ENCODE assay signal across 8 mouse cellular contexts in genomic region chr13:34857526-34857925, GRCm38 (mm10). TPM values are rescaled to one million over a fixed set of nuclear protein-coding genes. Genes with fewer than 3 reads are reported as not detected.
DNase-seq lines count a peak whose midpoint lies in the region; ATAC-seq and TF ChIP-seq lines count a peak whose summit lies in the region.

No protein-coding gene starts in this region.

- peak; percentile 37 for DNase-seq in kidney, adult 18-20 months
- DNase-seq in A20 (ENCODE audit: low read depth, low spot score) (peak; percentile 58), Patski (ENCODE audit: low read depth, low spot score) (no peak)
- DNase-seq in forelimb bud, embryonic 11.5 days (ENCODE audit: low read depth, low spot score), result peak; percentile 31
- DNase-seq in mesoderm, embryonic 11.5 days (ENCODE audit: low read depth, low spot score), result peak; percentile 34
- DNase-seq in gastrocnemius, postnatal 36 days, result no peak

- TF ChIP-seq CTCF in Patski (IDR thresholded peaks at IDR 0.05), result peak; percentile 57

- CTCF ChIA-PET in Patski (lab: Charles Lee), result interaction anchor here (1.5 kb wide), 2 partner anchors 18 to 148 kb away, joined by 3 read pairs; no protein-coding TSS in a partner anchor

- H3K4me3 ChIP-seq in kidney, embryonic 15.5 days (replicated peaks), result no peak overlapping the region

- no peak for ATAC-seq in kidney, embryonic 15.5 days (replicated peaks; ENCODE audit: low FRiP score)
- no peak for ATAC-seq in Patski
- no peak for ATAC-seq in erythroid progenitor cell, adult 5-6 weeks (replicated peaks; ENCODE audit: low FRiP score, poor library complexity, severe bottlenecking)

- in situ Hi-C loops in Patski (cut with MboI; ENCODE audit: low pct_unique_long_range_greater_than_20kb), result loop anchor here (5.0 to 10.0 kb wide), 2 partner anchors 35 to 63 kb away; no protein-coding TSS in a partner anchor

- WGBS in kidney, embryonic 15.5 days, result 40% methylated on average over 2 of the region's 2 CpGs

- H3K9ac ChIP-seq in kidney, embryonic 15.5 days, result no peak overlapping the region

- H3K27ac ChIP-seq in kidney, embryonic 15.5 days, result no peak overlapping the region

- no peaks in the 10 kb centered on the region for H3K4me1 ChIP-seq in kidney, embryonic 15.5 days

- POLR2A ChIA-PET in Patski (lab: Charles Lee), result interaction anchor here (0.6 kb wide), 1 partner anchor 18 kb away, joined by 3 read pairs; the partner anchor contains the start of gene Prpf4b

- H3K4me2 ChIP-seq in kidney, embryonic 15.5 days, result no peak overlapping the region

- H3K9me3 ChIP-seq in kidney, embryonic 15.5 days (replicated peaks), result peaks cover 18% of the 10 kb centered on the region

- no peaks in the 10 kb centered on the region for H3K27me3 ChIP-seq in kidney, embryonic 15.5 days
- H3K27me3 ChIP-seq in Patski, result no peaks in the 10 kb centered on the region

- no peaks in the 10 kb centered on the region for H3K36me3 ChIP-seq in kidney, embryonic 15.5 days

- intact Hi-C loops in gastrocnemius, postnatal 36 days (cut with DNase I), result no loop called here

RNA-seq across cellular contexts. Expression of gene Prpf4b, which starts 17.6 kb away (rescaled TPM):
- 71.8 and 76.7 TPM in 2 replicates for polyA plus RNA-seq in kidney, embryonic 15.5 days (2015; fragmentation: Nextera tagmentation; extraction: Ambion mirVana)
- polyA plus RNA-seq in Patski (2021), result 82.7 TPM
- 145 and 202 TPM in 2 replicates for total RNA-seq in erythroid progenitor cell, adult 5-6 weeks (2015; ENCODE audit: low replicate concordance)
- total RNA-seq in erythroid progenitor cell, adult 5-6 weeks (2017; ENCODE audit: low replicate concordance), result 119 and 123 TPM in 2 replicates
- total RNA-seq in gastrocnemius, postnatal 36 days (2021), result 10 to 100 TPM; 22.8 to 26.5 TPM

Comparison
In these comparisons a context has a peak if more than half of its experiments do, and no peak if none do; other contexts are left out.
1. DNase-seq: peak in kidney, adult 18-20 months (single experiment), A20 (single experiment), forelimb bud, embryonic 11.5 days (single experiment) and mesoderm, embryonic 11.5 days (single experiment); none in Patski (single experiment) and gastrocnemius, postnatal 36 days (0 of 2).
2. RNA of gene Prpf4b, which starts 17.6 kb away (total RNA-seq): 119 to 202 TPM in erythroid progenitor cell, adult 5-6 weeks; 22.8 to 26.5 TPM in gastrocnemius, postnatal 36 days; every median in the first group is over 4 times any median in the second.